ENCODE assay signal across 11 mouse cellular contexts in the genomic region with DNA sequence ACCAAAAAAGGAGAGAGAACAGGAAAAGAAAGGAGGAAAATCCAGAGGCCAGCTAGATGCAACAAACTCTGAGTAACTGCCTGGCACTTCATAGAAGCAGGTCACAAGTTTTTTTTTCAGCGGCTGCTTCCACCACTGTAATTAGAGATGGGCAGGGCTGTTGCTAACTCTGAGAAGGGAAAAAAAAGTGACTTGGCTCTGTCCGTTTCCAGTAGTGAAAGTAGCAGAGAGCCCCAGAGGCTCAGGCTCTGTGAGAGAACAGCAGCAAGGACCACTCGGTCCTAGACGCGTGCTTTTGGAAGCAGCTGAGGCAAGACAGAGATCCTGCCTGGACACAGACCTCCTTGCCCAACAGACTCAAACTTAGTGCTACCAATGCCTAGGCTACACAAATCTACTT. TPM values are rescaled to one million over a fixed set of nuclear protein-coding genes. Genes with fewer than 3 reads are reported as not detected.
DNase-seq lines count a peak whose midpoint lies in the region; ATAC-seq and TF ChIP-seq lines count a peak whose summit lies in the region.
"Had no signal": no experiment of that assay in that cellular context is flagged by ENCODE, and none has a peak within 500 bp of the region (broad histone marks: within the 10 kb centered on the region; RNA-seq: fewer than 3 reads in every experiment).

No protein-coding gene starts in this region.

- peak overlapping the region; percentile 62 for H3K4me3 ChIP-seq in gastrocnemius, adult 2 months
- no peak overlapping the region for H3K4me3 ChIP-seq in lung, embryonic 16.5 days (ENCODE audit: low read length)
- no peak overlapping the region for H3K4me3 ChIP-seq in heart, embryonic 11.5 days (ENCODE audit: low read depth, low read length)

- 23% methylated on average over 5 of the region's 5 CpGs for WGBS in lung, embryonic 16.5 days
- 22% methylated on average over 5 of the region's 5 CpGs for WGBS in heart, embryonic 11.5 days (ENCODE audit: insufficient replicate concordance)

- TF ChIP-seq CTCF in gastrocnemius, adult 2 months (IDR thresholded peaks at IDR 0.05): no peak

- peak; percentile 58 for DNase-seq in gastrocnemius, adult 2 months
- no peak for DNase-seq in gastrocnemius, postnatal 4 days (ENCODE audit: low spot score in 2 of 2)
- no peak for DNase-seq in lung, postnatal 4 days
- DNase-seq in skeletal muscle tissue, adult 2 months (ENCODE audit: low read depth, low spot score): peak; percentile 79
- no peak for DNase-seq in liver
- DNase-seq in frontal cortex, postnatal 10 days (ENCODE audit: low spot score in 2 of 2): no peak

- no peak overlapping the region for H3K9ac ChIP-seq in lung, embryonic 16.5 days (ENCODE audit: low read length)
- H3K9ac ChIP-seq in heart, embryonic 11.5 days (ENCODE audit: low read depth, low read length): no peak overlapping the region

- no peak overlapping the region for H3K4me2 ChIP-seq in lung, embryonic 16.5 days (ENCODE audit: low read depth, low read length)
- H3K4me2 ChIP-seq in heart, embryonic 11.5 days: no peak overlapping the region; the same call in 1 of the 2 replicates

- H3K27ac ChIP-seq in gastrocnemius, adult 2 months: peak overlapping the region; percentile 85
- H3K27ac ChIP-seq in lung, embryonic 16.5 days (ENCODE audit: low read length): no peak overlapping the region
- peak overlapping the region; percentile 29; the same call in 1 of the 2 replicates for H3K27ac ChIP-seq in heart, embryonic 11.5 days (ENCODE audit: low read depth, low read length)
- H3K27ac ChIP-seq: macrophage had no signal

- H3K9me3 ChIP-seq in lung, embryonic 16.5 days (ENCODE audit: control insufficient read depth, low read length): no peaks in the 10 kb centered on the region
- no peaks in the 10 kb centered on the region for H3K9me3 ChIP-seq in heart, embryonic 11.5 days (replicated peaks; ENCODE audit: control insufficient read depth, low read length)

- H3K27me3 ChIP-seq in lung, embryonic 16.5 days (ENCODE audit: control insufficient read depth, insufficient read depth, low read depth, low read length): no peaks in the 10 kb centered on the region
- no peaks in the 10 kb centered on the region for H3K27me3 ChIP-seq in heart, embryonic 11.5 days (ENCODE audit: control insufficient read depth, insufficient read depth, low read length)

- intact Hi-C loops in gastrocnemius, adult 2 months (cut with DNase I): loop anchor here (2.0 kb wide), 2 partner anchors 34 to 78 kb away; no protein-coding TSS in a partner anchor

- no peaks in the 10 kb centered on the region for H3K36me3 ChIP-seq in lung, embryonic 16.5 days (ENCODE audit: control insufficient read depth, insufficient read depth, low read length)
- H3K36me3 ChIP-seq in heart, embryonic 11.5 days (ENCODE audit: control insufficient read depth, insufficient read depth, low read length): no peaks in the 10 kb centered on the region

- 0 out of 2 replicates have a peak, but pooled peaks have one; percentile 43 for ATAC-seq in lung, embryonic 16.5 days (ENCODE audit: low read depth)
- ATAC-seq in heart, embryonic 11.5 days (replicated peaks; ENCODE audit: insufficient number of reproducible peaks, low FRiP score, low TSS enrichment): no peak

- H3K4me1 ChIP-seq in lung, embryonic 16.5 days (replicated peaks; ENCODE audit: control insufficient read depth, insufficient read depth, low read length): peaks cover 7% of the 10 kb centered on the region; the same call in 1 of the 2 replicates
- peaks cover 23% of the 10 kb centered on the region for H3K4me1 ChIP-seq in heart, embryonic 11.5 days (ENCODE audit: control insufficient read depth, insufficient read depth, low read length)

RNA-seq across cellular contexts. Expression of a gene that starts 6.7 kb away (rescaled TPM):
- total RNA-seq in gastrocnemius, adult 2 months (2021): under 1 TPM; 0.39 to 0.69 TPM
- total RNA-seq in gastrocnemius, postnatal 4 days (2021): 1 to 10 TPM; 1.4 to 8.0 TPM
- polyA plus RNA-seq in lung, embryonic 16.5 days (2015; fragmentation: Nextera tagmentation; extraction: Ambion mirVana): 1.2 and 14.2 TPM in 2 replicates
- 0.26 TPM in 1 of 2 replicates, not detected in the other for polyA plus RNA-seq in heart, embryonic 11.5 days (2014; fragmentation: Nextera tagmentation; extraction: Ambion mirVana)
- total RNA-seq: granulocyte monocyte progenitor cell, adult 5-6 weeks had no signal
- polyA plus RNA-seq: forebrain, embryonic 11.5 days; macrophage had no signal

RNA-seq across cellular contexts. Expression of a gene that starts 7.3 kb away (rescaled TPM):
- 10 to 100 TPM; 54.9 to 57.8 TPM for total RNA-seq in gastrocnemius, adult 2 months (2021)
- 10 to 100 TPM; 41.0 to 46.1 TPM for total RNA-seq in gastrocnemius, postnatal 4 days (2021)
- 8.8 and 10.1 TPM in 2 replicates for polyA plus RNA-seq in lung, embryonic 16.5 days (2015; fragmentation: Nextera tagmentation; extraction: Ambion mirVana)
- polyA plus RNA-seq in heart, embryonic 11.5 days (2014; fragmentation: Nextera tagmentation; extraction: Ambion mirVana): 15.7 and 16.9 TPM in 2 replicates

Comparison
In these comparisons a context has a peak if more than half of its experiments do, and no peak if none do; other contexts are left out.
1. DNase-seq: peak in gastrocnemius, adult 2 months (single experiment) and skeletal muscle tissue, adult 2 months (single experiment); none in gastrocnemius, postnatal 4 days (0 of 2), lung, postnatal 4 days (0 of 2), liver (single experiment) and frontal cortex, postnatal 10 days (0 of 2).